ENCODE assay signal across 22 mouse cellular contexts in genomic region chr14:122466756-122467362, GRCm38 (mm10). TPM values are rescaled to one million over a fixed set of nuclear protein-coding genes. Genes with fewer than 3 reads are reported as not detected.
DNase-seq lines count a peak whose midpoint lies in the region; ATAC-seq lines count a peak whose summit lies in the region.
"Had no signal": no experiment of that assay in that cellular context is flagged by ENCODE, and none has a peak within 500 bp of the region (broad histone marks: within the 10 kb centered on the region; RNA-seq: fewer than 3 reads in every experiment).

No protein-coding gene starts in this region.

- H3K4me3 ChIP-seq in midbrain, embryonic 10.5 days, result 0 out of 2 replicates have a peak overlapping the region, but pooled peaks have one; percentile 1
- H3K4me3 ChIP-seq in midbrain, embryonic 16.5 days (ENCODE audit: low read depth, low read length), result no peak overlapping the region
- no peak overlapping the region for H3K4me3 ChIP-seq in forebrain, embryonic 13.5 days
- H3K4me3 ChIP-seq in limb, embryonic 10.5 days, result no peak overlapping the region
- H3K4me3 ChIP-seq: embryonic facial prominence, embryonic 12.5 days; heart, embryonic 12.5 days; limb, embryonic 13.5 days; liver, embryonic 15.5 days; megakaryocyte, embryonic 14.5 days had no signal

- H3K27ac ChIP-seq in midbrain, embryonic 10.5 days (replicated peaks), result no peak overlapping the region
- no peak overlapping the region for H3K27ac ChIP-seq in midbrain, embryonic 16.5 days (ENCODE audit: low read length)
- H3K27ac ChIP-seq in forebrain, embryonic 13.5 days, result no peak overlapping the region
- H3K27ac ChIP-seq in limb, embryonic 10.5 days, result no peak overlapping the region
- H3K27ac ChIP-seq: embryonic facial prominence, embryonic 12.5 days; kidney, postnatal 0 days; limb, embryonic 13.5 days; liver, embryonic 15.5 days; stomach, postnatal 0 days had no signal

- no peaks in the 10 kb centered on the region for H3K9me3 ChIP-seq in midbrain, embryonic 10.5 days (replicated peaks)
- H3K9me3 ChIP-seq in midbrain, embryonic 16.5 days (replicated peaks; ENCODE audit: control insufficient read depth, low read length, poor library complexity, severe bottlenecking), result no peaks in the 10 kb centered on the region
- H3K9me3 ChIP-seq in forebrain, embryonic 13.5 days (replicated peaks), result no peaks in the 10 kb centered on the region
- H3K9me3 ChIP-seq in limb, embryonic 10.5 days (replicated peaks), result no peaks in the 10 kb centered on the region
- H3K9me3 ChIP-seq: embryonic facial prominence, embryonic 12.5 days; heart, embryonic 12.5 days; limb, embryonic 13.5 days; liver, embryonic 15.5 days had no signal

- peaks cover 100% of the 10 kb centered on the region for H3K27me3 ChIP-seq in midbrain, embryonic 10.5 days (ENCODE audit: low read depth, poor library complexity, severe bottlenecking)
- H3K27me3 ChIP-seq in midbrain, embryonic 16.5 days (ENCODE audit: control insufficient read depth, insufficient read depth, low read depth, low read length), result peaks cover 21% of the 10 kb centered on the region
- peaks cover 88% of the 10 kb centered on the region for H3K27me3 ChIP-seq in forebrain, embryonic 13.5 days
- peaks cover 87% of the 10 kb centered on the region for H3K27me3 ChIP-seq in limb, embryonic 10.5 days (ENCODE audit: low read depth, poor library complexity, severe bottlenecking)

- H3K9ac ChIP-seq in midbrain, embryonic 16.5 days (ENCODE audit: low read depth, low read length), result no peak overlapping the region
- H3K9ac ChIP-seq in forebrain, embryonic 13.5 days, result no peak overlapping the region
- H3K9ac ChIP-seq: embryonic facial prominence, embryonic 12.5 days; heart, embryonic 12.5 days; limb, embryonic 13.5 days; liver, embryonic 15.5 days had no signal

- H3K4me2 ChIP-seq in midbrain, embryonic 16.5 days (ENCODE audit: low read length), result no peak overlapping the region
- H3K4me2 ChIP-seq in forebrain, embryonic 13.5 days, result peak overlapping the region; percentile 84
- H3K4me2 ChIP-seq: embryonic facial prominence, embryonic 12.5 days; heart, embryonic 12.5 days; limb, embryonic 13.5 days; liver, embryonic 15.5 days had no signal

- ATAC-seq in midbrain, embryonic 16.5 days, result no peak
- no peak for ATAC-seq in forebrain, embryonic 13.5 days
- ATAC-seq: intestine, embryonic 16.5 days had no signal

- WGBS in midbrain, embryonic 10.5 days, result 55% methylated on average over 7 of the region's 7 CpGs
- WGBS in midbrain, embryonic 16.5 days, result 42% methylated on average over 7 of the region's 7 CpGs
- 49% methylated on average over 7 of the region's 7 CpGs for WGBS in forebrain, embryonic 13.5 days
- WGBS in limb, embryonic 10.5 days, result 48% methylated on average over 7 of the region's 7 CpGs

- no peaks in the 10 kb centered on the region for H3K36me3 ChIP-seq in midbrain, embryonic 10.5 days
- no peaks in the 10 kb centered on the region for H3K36me3 ChIP-seq in midbrain, embryonic 16.5 days (ENCODE audit: control insufficient read depth, insufficient read depth, low read length)
- H3K36me3 ChIP-seq in forebrain, embryonic 13.5 days (ENCODE audit: poor library complexity, severe bottlenecking), result no peaks in the 10 kb centered on the region
- no peaks in the 10 kb centered on the region for H3K36me3 ChIP-seq in limb, embryonic 10.5 days
- H3K36me3 ChIP-seq: embryonic facial prominence, embryonic 12.5 days; heart, embryonic 12.5 days; limb, embryonic 13.5 days; liver, embryonic 15.5 days had no signal

- peaks cover 71% of the 10 kb centered on the region for H3K4me1 ChIP-seq in midbrain, embryonic 10.5 days
- H3K4me1 ChIP-seq in midbrain, embryonic 16.5 days (ENCODE audit: control insufficient read depth, insufficient read depth, low read length), result peaks cover 16% of the 10 kb centered on the region
- peaks cover 61% of the 10 kb centered on the region for H3K4me1 ChIP-seq in forebrain, embryonic 13.5 days
- peaks cover 74% of the 10 kb centered on the region for H3K4me1 ChIP-seq in limb, embryonic 10.5 days

- peak; percentile 36 for DNase-seq in cerebellum, adult 9-10 months
- no peak for DNase-seq in cerebellum, postnatal 4 days (ENCODE audit: low spot score in 2 of 2)
- DNase-seq in midbrain, embryonic 10.5 days (ENCODE audit: low spot score), result peak; percentile 20
- DNase-seq in limb, embryonic 10.5 days (ENCODE audit: low spot score), result peak; percentile 29
- DNase-seq in ovary, postnatal 36 days (ENCODE audit: low spot score), result no peak
- no peak for DNase-seq in layer of hippocampus, adult 18-20 months (ENCODE audit: low spot score in 2 of 2)
- DNase-seq: adrenal gland, adult 8-10 months; cerebellum, adult 9-11 months; gastrocnemius, postnatal 36 days; heart, postnatal 36 days; lung, postnatal 10 days; right cerebral cortex, postnatal 25 days had no signal

RNA-seq across cellular contexts. Expression of gene Zic5, which starts 1.4 kb away (rescaled TPM):
- 13.6 and 15.3 TPM in 2 replicates for polyA plus RNA-seq in midbrain, embryonic 10.5 days (2016; fragmentation: Nextera tagmentation; extraction: Ambion mirVana)
- polyA plus RNA-seq in midbrain, embryonic 16.5 days (2015; fragmentation: Nextera tagmentation; extraction: Ambion mirVana), result 9.5 and 29.0 TPM in 2 replicates
- polyA plus RNA-seq in forebrain, embryonic 13.5 days (2015; fragmentation: Nextera tagmentation; extraction: Ambion mirVana), result 17.3 and 19.5 TPM in 2 replicates
- 13.8 and 14.9 TPM in 2 replicates for polyA plus RNA-seq in limb, embryonic 10.5 days (2016; fragmentation: Nextera tagmentation; extraction: Ambion mirVana)
- total RNA-seq in layer of hippocampus, adult 18-20 months (2021), result 1 to 10 TPM; 3.0 to 5.1 TPM
- total RNA-seq: gastrocnemius, postnatal 36 days; heart, postnatal 36 days had no signal
- polyA plus RNA-seq: intestine, embryonic 16.5 days; liver, embryonic 15.5 days; stomach, postnatal 0 days had no signal

RNA-seq across cellular contexts. Expression of gene Zic2, which starts 8.4 kb away (rescaled TPM):
- polyA plus RNA-seq in midbrain, embryonic 10.5 days (2016; fragmentation: Nextera tagmentation; extraction: Ambion mirVana), result 5.7 and 6.4 TPM in 2 replicates
- 6.3 and 15.2 TPM in 2 replicates for polyA plus RNA-seq in midbrain, embryonic 16.5 days (2015; fragmentation: Nextera tagmentation; extraction: Ambion mirVana)
- 10.1 and 12.0 TPM in 2 replicates for polyA plus RNA-seq in forebrain, embryonic 13.5 days (2015; fragmentation: Nextera tagmentation; extraction: Ambion mirVana)
- polyA plus RNA-seq in limb, embryonic 10.5 days (2016; fragmentation: Nextera tagmentation; extraction: Ambion mirVana), result 5.0 and 5.1 TPM in 2 replicates
- total RNA-seq in layer of hippocampus, adult 18-20 months (2021), result 10 to 100 TPM; 16.1 to 18.7 TPM
- total RNA-seq: gastrocnemius, postnatal 36 days; heart, postnatal 36 days had no signal
- polyA plus RNA-seq: heart, embryonic 12.5 days; intestine, embryonic 16.5 days; kidney, postnatal 0 days; liver, embryonic 15.5 days; stomach, postnatal 0 days had no signal

RNA-seq across cellular contexts. Expression of gene Gm5089, which starts 15.9 kb away (rescaled TPM):
- 0.82 and 1.3 TPM in 2 replicates for polyA plus RNA-seq in midbrain, embryonic 10.5 days (2016; fragmentation: Nextera tagmentation; extraction: Ambion mirVana)
- polyA plus RNA-seq in midbrain, embryonic 16.5 days (2015; fragmentation: Nextera tagmentation; extraction: Ambion mirVana), result 0.82 and 1.4 TPM in 2 replicates
- 1.6 and 2.1 TPM in 2 replicates for polyA plus RNA-seq in forebrain, embryonic 13.5 days (2015; fragmentation: Nextera tagmentation; extraction: Ambion mirVana)
- polyA plus RNA-seq in limb, embryonic 10.5 days (2016; fragmentation: Nextera tagmentation; extraction: Ambion mirVana), result 0.36 and 0.56 TPM in 2 replicates
- under 1 TPM; 0.30 to 0.38 TPM for total RNA-seq in layer of hippocampus, adult 18-20 months (2021)
- total RNA-seq: adrenal gland, adult 8-10 months; gastrocnemius, postnatal 36 days; heart, postnatal 36 days had no signal
- polyA plus RNA-seq: heart, embryonic 12.5 days; intestine, embryonic 16.5 days; kidney, postnatal 0 days; liver, embryonic 15.5 days; stomach, postnatal 0 days had no signal

RNA-seq across cellular contexts. Expression of gene Gm10837, which starts 23.5 kb away (rescaled TPM):
- polyA plus RNA-seq in midbrain, embryonic 10.5 days (2016; fragmentation: Nextera tagmentation; extraction: Ambion mirVana), result 0.07 and 0.25 TPM in 2 replicates
- 0.19 and 0.93 TPM in 2 replicates for polyA plus RNA-seq in midbrain, embryonic 16.5 days (2015; fragmentation: Nextera tagmentation; extraction: Ambion mirVana)
- 0.48 and 0.56 TPM in 2 replicates for polyA plus RNA-seq in forebrain, embryonic 13.5 days (2015; fragmentation: Nextera tagmentation; extraction: Ambion mirVana)
- not detected in 2 replicates for polyA plus RNA-seq in limb, embryonic 10.5 days (2016; fragmentation: Nextera tagmentation; extraction: Ambion mirVana)
- total RNA-seq in layer of hippocampus, adult 18-20 months (2021), result not detected
- total RNA-seq: adrenal gland, adult 8-10 months; gastrocnemius, postnatal 36 days; heart, postnatal 36 days had no signal
- polyA plus RNA-seq: embryonic facial prominence, embryonic 12.5 days; heart, embryonic 12.5 days; intestine, embryonic 16.5 days; kidney, postnatal 0 days; limb, embryonic 13.5 days; liver, embryonic 15.5 days; stomach, postnatal 0 days had no signal

Comparison
In these comparisons a context has a peak if more than half of its experiments do, and no peak if none do; other contexts are left out.
1. DNase-seq: peak in cerebellum, adult 9-10 months (single experiment), midbrain, embryonic 10.5 days (single experiment) and limb, embryonic 10.5 days (single experiment); none in cerebellum, postnatal 4 days (0 of 2), ovary, postnatal 36 days (single experiment) and layer of hippocampus, adult 18-20 months (0 of 2).